Mouse (Mus musculus) kidney, embryonic 15.5 days (tissue): Measurements from ENCODE around the gene Dhx37. TPM values are rescaled to one million over a fixed set of nuclear protein-coding genes. Genes with fewer than 3 reads are reported as not detected.
"Not testable (repeated sequence)": the region's sequence is repeated elsewhere in the genome, so short reads cannot be mapped to it uniquely, and the experiment has no call there.

Experiments
- ATAC-seq: fragments of 200-750 bp; cut with Nextera tagmentation; replicated peaks from 2 replicates; pipeline ENCODE4 v1.8.0; 2017; ENCODE audit warnings: moderate TSS enrichment; ENCODE audit not compliant: low FRiP score
- H3K27ac ChIP-seq: fragments of 300-500 bp; sonication (generic); 2 replicates; pipeline ENCODE4 v1.5.1; 2015; ENCODE audit warnings: mild to moderate bottlenecking, inconsistent platforms
- H3K27me3 ChIP-seq: fragments of 300-500 bp; sonication (generic); 2 replicates; pipeline ENCODE4 v1.6.1; 2015; ENCODE audit warnings: inconsistent platforms
- H3K36me3 ChIP-seq: fragments of 300-500 bp; sonication (generic); 2 replicates; pipeline ENCODE4 v1.6.1; 2015; ENCODE audit warnings: inconsistent platforms
- H3K4me1 ChIP-seq: fragments of 300-500 bp; sonication (generic); 2 replicates; pipeline ENCODE4 v1.6.1; 2015; ENCODE audit warnings: inconsistent platforms
- H3K4me2 ChIP-seq: fragments of 300-500 bp; sonication (generic); 2 replicates; pipeline ENCODE4 v1.6.1; 2015; ENCODE audit warnings: moderate library complexity, mild to moderate bottlenecking, inconsistent platforms
- H3K4me3 ChIP-seq: fragments of 300-500 bp; sonication (generic); replicated peaks from 2 replicates; pipeline ENCODE4 v1.5.1; 2015; ENCODE audit warnings: mild to moderate bottlenecking, inconsistent platforms
- H3K9ac ChIP-seq: fragments of 300-500 bp; sonication (generic); 2 replicates; pipeline ENCODE4 v1.6.1; 2015; ENCODE audit warnings: mild to moderate bottlenecking, inconsistent platforms
- H3K9me3 ChIP-seq: fragments of 300-500 bp; sonication (generic); replicated peaks from 2 replicates; pipeline ENCODE4 v1.6.1; 2016; ENCODE audit warnings: inconsistent platforms
- WGBS: fragments of 180-500 bp; shearing (Covaris S2); methylation state at CpG from one replicate; pipeline ENCODE4 v1.1.7; 2015; ENCODE audit warnings: mixed read lengths; 5-methylcytosine and 5-hydroxymethylcytosine counted together
- polyA plus RNA-seq: library from polyadenylated mRNA; unstranded; fragments of >200 nt; fragmentation: Nextera tagmentation; extraction: Ambion mirVana; gene quantifications from 2 replicates; pipeline ENCODE4 v1.2.1, GENCODE M21; 2015

Dhx37 gene
- polyA plus RNA-seq, 1 experiment from 2014 or later, result 15.6 TPM

DNA sequence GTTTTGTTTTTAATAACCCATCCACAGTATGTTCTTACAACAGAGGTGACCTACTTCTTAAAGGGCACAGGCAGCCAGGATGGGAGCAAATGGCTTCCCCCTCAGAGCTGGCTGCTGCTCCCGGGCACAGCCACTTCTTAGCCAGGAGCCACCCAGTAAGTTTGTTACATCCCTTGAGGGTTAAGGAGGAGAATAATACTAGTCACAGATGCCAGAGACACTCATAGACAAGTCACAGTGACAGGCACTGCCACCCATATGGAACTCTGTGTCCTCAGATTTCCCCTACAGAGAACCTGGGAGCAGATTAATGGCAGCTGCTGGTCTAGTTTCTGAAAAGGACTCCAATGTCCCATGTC is 41.3 kb downstream of the Dhx37 start:
- Histone ChIP-seq H3K27ac (peak overlapping the region; percentile 99), H3K4me3 (peak overlapping the region; percentile 39), H3K9ac (no peak overlapping the region), H3K27me3 (no peaks in the 10 kb centered on the region), H3K9me3 (no peaks in the 10 kb centered on the region), H3K36me3 (peaks cover 6% of the 10 kb centered on the region; the same call in 1 of the 2 replicates), H3K4me1 (peaks cover 47% of the 10 kb centered on the region), H3K4me2 (peak overlapping the region; percentile 60)
- 17% methylated on average over 1 of the region's 1 CpGs for WGBS
- peak; percentile 6; the same call in 1 of the 2 replicates for ATAC-seq

DNA sequence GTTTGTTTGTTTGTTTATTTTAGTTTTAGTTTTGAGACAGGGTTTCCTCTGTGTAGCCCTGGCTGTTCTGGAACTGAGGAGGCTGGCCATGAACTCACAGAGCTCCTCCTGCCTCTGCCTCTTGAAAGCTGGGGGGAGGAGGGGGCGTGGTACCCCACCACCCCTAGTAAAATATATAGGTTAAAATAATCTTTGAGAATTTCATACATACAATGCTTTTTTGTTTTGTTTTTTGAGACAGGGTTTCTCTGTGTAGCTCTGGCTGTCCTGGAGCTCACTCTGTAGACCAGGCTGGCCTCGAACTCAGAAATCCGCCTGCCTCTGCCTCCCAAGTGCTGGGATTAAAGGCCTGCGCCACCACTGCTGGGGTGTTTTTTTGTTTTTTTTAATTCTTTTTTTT is 41.7 kb downstream of the Dhx37 start:
- not testable (repeated sequence) for H3K9me3 ChIP-seq, H3K36me3 ChIP-seq, H3K9ac ChIP-seq, H3K27me3 ChIP-seq, H3K4me3 ChIP-seq, ATAC-seq, H3K4me2 ChIP-seq
- Histone ChIP-seq H3K27ac (peak overlapping the region; percentile 99), H3K4me1 (peaks cover 47% of the 10 kb centered on the region)
- WGBS, result 91% methylated on average over 4 of the region's 4 CpGs

DNA sequence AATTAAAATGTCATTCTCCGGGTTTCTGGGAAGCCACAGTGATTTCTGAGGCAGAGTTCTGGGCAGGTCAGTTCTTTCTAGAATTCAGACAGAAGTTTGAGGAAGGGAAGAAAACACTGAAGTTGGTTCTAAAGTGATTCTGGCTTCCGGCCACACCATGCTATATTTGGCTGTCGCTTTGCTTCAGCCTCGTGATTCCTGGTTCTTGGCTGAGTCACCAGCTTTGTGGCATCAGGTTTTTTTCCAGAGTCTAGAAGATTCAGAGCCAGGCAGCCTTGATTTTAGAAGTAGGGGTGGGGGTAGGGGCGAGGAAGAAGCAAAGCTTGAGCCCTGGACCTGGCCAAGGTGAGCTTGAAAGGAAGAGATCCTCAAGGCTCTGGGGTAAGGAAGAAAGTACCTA is 42.3 kb downstream of the Dhx37 start:
- H3K9me3 ChIP-seq, result no peaks in the 10 kb centered on the region
- H3K4me1 ChIP-seq, result peaks cover 47% of the 10 kb centered on the region
- H3K36me3 ChIP-seq, result peaks cover 6% of the 10 kb centered on the region; the same call in 1 of the 2 replicates
- H3K27ac ChIP-seq, result peak overlapping the region; percentile 99
- no peak overlapping the region for H3K4me3 ChIP-seq
- 71% methylated on average over 5 of the region's 5 CpGs for WGBS
- no peak for ATAC-seq
- H3K9ac ChIP-seq, result no peak overlapping the region
- H3K4me2 ChIP-seq, result no peak overlapping the region
- H3K27me3 ChIP-seq, result no peaks in the 10 kb centered on the region

DNA sequence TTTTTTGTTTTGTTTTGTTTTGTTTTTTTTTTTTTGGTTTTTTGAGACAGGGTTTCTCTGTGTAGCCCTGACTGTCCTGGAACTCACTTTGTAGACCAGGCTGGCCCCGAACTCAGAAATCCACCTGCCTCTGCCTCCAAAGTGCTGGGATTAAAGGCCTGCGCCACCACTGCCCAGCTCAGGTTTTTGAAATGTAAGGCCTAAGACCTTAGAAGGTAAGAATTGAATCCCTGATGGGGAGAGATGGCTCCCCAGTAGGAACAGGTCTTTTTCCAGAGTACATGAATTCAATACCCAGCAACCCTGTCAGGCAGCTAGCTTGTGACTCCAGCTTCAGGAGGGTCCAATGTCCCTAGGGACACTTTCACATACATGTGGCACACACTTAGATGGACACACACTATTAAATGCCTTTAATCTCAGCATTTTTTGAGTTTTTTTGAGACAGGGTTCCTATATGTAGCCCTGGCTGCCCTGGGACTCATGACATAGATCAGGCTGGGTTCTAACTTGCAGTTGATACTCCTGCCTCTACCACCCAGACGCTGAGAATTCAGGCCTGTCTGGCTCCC is 42.9 kb downstream of the Dhx37 start:
- 89% methylated on average over 3 of the region's 3 CpGs for WGBS
- Histone ChIP-seq H3K27ac (peak overlapping the region; percentile 99), H3K4me2 (no peak overlapping the region), H3K9ac (no peak overlapping the region), H3K36me3 (peaks cover 6% of the 10 kb centered on the region; the same call in 1 of the 2 replicates), H3K4me1 (peaks cover 47% of the 10 kb centered on the region), H3K27me3 (no peaks in the 10 kb centered on the region), H3K4me3 (no peak overlapping the region), H3K9me3 (no peaks in the 10 kb centered on the region)
- no peak for ATAC-seq

DNA sequence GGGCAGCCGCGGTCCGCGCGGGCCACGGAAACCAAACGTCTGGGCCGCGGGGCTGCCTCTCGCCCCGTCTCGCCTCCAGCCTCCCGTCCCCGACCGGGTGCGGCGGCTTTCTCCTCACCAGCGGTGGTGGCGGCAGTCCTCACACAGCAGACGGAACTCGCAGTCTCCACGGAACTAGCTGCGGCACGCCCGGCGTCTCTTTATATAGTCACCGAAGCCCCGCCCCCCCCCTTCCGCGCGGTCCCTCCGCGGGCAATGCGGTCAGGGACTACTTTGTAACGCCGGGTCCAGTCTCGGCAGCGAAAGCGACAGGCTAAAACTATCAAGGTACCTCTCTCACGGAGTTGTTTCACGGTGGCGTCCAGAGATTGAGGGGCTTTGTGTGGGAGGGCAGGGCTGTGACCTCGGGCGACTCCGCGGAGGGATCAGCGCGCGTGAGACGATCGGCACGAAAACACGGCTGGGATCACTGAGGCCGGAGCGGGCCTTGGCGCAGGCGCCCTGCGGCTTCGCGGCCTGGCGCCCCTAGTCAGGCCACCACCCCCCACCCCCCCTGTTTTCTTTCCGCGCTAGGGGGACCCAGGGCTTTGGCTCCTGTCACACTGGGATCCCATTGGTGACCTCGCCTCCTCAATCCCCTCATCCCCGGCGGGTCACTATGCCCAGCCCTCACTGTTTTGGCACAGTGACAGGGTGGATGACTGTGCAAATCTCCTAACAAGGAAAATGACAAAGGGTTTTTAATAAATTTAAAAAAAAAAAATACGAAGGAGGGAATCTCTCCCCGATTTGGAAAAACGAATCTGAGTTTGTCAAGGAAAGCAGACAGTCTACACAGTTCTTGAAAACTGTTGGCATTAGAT is 44.1 kb downstream of the Dhx37 start, which contains the start of gene Ubc:
Gene Ubc (minus strand): TSS at position 624 of the 863 bp plus-strand sequence.
- Histone ChIP-seq H3K4me1 (peaks cover 48% of the 10 kb centered on the region), H3K36me3 (peaks cover 18% of the 10 kb centered on the region), H3K27ac (peak within 1 kb of the TSS; percentile 99), H3K4me3 (peak within 1 kb of the TSS; percentile 94), H3K9ac (peak within 1 kb of the TSS; percentile 99), H3K9me3 (no peaks in the 10 kb centered on the region), H3K27me3 (no peaks in the 10 kb centered on the region), H3K4me2 (peak within 1 kb of the TSS; percentile 79)
- ATAC-seq, result peak; percentile 44
- under 1% methylated on average over 68 of the region's 69 CpGs for WGBS

DNA sequence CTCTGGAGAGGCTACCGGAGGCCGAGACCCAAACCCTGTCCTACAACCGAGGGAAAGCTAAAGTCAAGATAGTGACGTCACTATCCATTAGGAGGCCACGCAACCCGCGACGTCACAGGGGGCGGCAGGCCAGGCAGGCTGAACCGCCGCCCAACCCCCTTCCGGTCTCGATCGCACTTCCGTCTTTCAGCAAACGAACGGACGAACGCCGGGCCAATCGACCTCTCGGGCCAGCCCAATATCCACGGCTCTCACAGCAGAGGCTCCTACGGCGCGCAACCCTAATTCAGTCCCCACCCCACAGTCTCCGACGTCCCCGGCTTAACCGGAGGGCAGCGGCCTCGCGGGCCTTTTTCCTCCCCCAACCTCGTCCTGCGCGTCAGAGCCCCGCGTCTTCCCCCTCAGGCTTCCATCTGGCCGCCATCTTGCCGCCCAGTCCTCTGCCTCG is 44.8 kb downstream of the Dhx37 start, which contains the start of gene Gm10382:
Gene Gm10382 (plus strand): TSS at position 192 of the 448 bp plus-strand sequence.
- WGBS, result under 1% methylated on average over 41 of the region's 41 CpGs
- ATAC-seq, result peak; percentile 19
- H3K27ac ChIP-seq, result peak within 1 kb of the TSS; percentile 99
- H3K36me3 ChIP-seq, result peaks cover 24% of the 10 kb centered on the region
- peak within 1 kb of the TSS; percentile 99 for H3K9ac ChIP-seq
- H3K4me1 ChIP-seq, result peaks cover 45% of the 10 kb centered on the region
- H3K4me2 ChIP-seq, result peak within 1 kb of the TSS; percentile 79
- no peaks in the 10 kb centered on the region for H3K9me3 ChIP-seq
- H3K4me3 ChIP-seq, result peak within 1 kb of the TSS; percentile 94
- no peaks in the 10 kb centered on the region for H3K27me3 ChIP-seq

DNA sequence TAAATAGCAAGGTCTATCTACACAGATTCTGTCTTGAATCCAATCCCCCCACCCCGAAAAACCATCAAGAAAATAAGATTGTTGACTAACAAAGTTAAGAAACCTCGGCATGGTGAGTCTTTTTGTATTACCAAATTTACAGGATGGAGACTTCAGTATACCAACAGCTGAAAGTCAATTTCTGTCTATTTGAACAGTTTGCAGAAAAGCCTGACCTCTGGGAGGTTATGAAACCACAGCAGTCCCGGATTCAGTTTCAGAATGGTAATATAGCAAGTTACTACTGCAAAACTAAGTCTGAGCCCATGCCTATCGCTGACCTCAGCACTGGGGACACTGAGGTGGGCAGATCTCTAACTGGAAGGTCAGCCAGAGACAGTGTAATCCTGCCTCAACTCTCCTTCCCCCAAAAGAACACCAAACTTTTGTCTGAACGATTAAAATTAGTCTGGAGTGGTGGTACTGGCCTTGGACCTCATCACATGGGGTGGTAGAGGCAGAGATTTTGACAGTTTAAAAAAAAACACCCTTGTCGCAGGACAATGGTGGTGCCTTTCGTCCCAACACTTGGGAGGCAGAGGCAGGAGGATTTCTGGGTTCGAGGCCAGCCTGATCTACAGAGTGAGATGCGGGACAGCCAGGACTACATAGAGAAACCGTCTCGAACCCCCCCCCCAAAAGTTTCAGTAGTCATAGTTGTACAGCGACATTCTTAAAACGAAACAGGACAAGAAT is 45.4 kb downstream of the Dhx37 start:
- H3K9me3 ChIP-seq, result no peaks in the 10 kb centered on the region
- ATAC-seq, result no peak
- H3K9ac ChIP-seq, result peak overlapping the region; percentile 99
- H3K4me1 ChIP-seq, result peaks cover 39% of the 10 kb centered on the region
- H3K27ac ChIP-seq, result peak overlapping the region; percentile 99; the same call in 1 of the 2 replicates
- peak overlapping the region; percentile 94 for H3K4me3 ChIP-seq
- peaks cover 30% of the 10 kb centered on the region for H3K36me3 ChIP-seq
- no peaks in the 10 kb centered on the region for H3K27me3 ChIP-seq
- peak overlapping the region; percentile 79 for H3K4me2 ChIP-seq
- WGBS, result 19% methylated on average over 13 of the region's 13 CpGs

DNA sequence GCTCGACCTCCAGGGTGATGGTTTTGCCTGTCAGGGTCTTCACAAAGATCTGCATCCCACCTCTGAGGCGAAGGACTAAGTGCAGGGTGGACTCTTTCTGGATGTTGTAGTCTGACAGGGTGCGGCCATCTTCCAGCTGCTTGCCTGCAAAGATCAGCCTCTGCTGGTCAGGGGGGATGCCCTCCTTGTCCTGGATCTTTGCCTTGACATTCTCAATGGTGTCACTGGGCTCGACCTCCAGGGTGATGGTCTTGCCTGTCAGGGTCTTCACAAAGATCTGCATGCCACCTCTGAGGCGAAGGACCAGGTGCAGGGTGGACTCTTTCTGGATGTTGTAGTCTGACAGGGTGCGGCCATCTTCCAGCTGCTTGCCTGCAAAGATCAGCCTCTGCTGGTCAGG is 46.6 kb downstream of the Dhx37 start:
- not testable (repeated sequence) for H3K9me3 ChIP-seq, H3K4me2 ChIP-seq, H3K9ac ChIP-seq, H3K27me3 ChIP-seq, H3K4me3 ChIP-seq, ATAC-seq, H3K27ac ChIP-seq
- H3K36me3 ChIP-seq, result peaks cover 34% of the 10 kb centered on the region
- peaks cover 29% of the 10 kb centered on the region for H3K4me1 ChIP-seq
- WGBS, result 84% methylated on average over 5 of the region's 6 CpGs

DNA sequence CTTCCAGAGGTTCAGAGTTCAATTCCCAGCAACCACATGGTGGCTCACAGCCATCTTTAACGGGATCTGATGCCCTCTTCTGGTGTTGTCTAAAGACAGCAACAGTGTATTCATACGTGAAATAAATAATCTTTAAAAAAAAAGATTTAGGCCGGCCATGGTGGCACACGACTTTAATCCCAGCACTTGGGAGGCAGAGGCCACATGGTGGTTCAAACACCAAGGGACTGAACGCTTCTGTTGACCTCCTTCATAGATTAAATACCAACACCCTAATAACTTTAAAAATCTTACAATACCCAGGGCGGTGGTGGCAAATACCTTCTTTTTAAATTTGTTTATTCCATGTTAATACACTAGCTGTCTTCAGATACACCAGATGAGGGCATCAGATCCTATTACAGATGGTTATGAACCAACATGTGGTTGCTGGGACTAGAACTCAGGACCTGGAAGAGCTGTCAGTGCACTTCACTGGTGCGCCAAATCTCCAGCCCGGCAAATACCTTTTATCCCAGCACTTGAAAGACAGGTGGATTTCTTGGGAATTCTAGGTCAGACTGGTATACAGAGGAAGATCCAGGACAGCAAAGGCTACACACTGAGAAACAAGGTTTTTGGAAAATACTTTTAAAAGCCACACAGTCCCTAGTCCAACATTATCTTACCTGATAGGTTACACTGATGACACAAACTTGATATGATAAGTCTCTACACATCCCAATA is 48.5 kb downstream of the Dhx37 start:
- H3K4me3 ChIP-seq, result no peak overlapping the region
- ATAC-seq, result no peak
- no peak overlapping the region for H3K27ac ChIP-seq
- H3K4me1 ChIP-seq, result peaks cover 19% of the 10 kb centered on the region
- peaks cover 34% of the 10 kb centered on the region for H3K36me3 ChIP-seq
- WGBS, result 78% methylated on average over 8 of the region's 8 CpGs
- H3K27me3 ChIP-seq, result no peaks in the 10 kb centered on the region
- no peaks in the 10 kb centered on the region for H3K9me3 ChIP-seq
- no peak overlapping the region for H3K9ac ChIP-seq
- peak overlapping the region; percentile 14; the same call in 1 of the 2 replicates for H3K4me2 ChIP-seq

DNA sequence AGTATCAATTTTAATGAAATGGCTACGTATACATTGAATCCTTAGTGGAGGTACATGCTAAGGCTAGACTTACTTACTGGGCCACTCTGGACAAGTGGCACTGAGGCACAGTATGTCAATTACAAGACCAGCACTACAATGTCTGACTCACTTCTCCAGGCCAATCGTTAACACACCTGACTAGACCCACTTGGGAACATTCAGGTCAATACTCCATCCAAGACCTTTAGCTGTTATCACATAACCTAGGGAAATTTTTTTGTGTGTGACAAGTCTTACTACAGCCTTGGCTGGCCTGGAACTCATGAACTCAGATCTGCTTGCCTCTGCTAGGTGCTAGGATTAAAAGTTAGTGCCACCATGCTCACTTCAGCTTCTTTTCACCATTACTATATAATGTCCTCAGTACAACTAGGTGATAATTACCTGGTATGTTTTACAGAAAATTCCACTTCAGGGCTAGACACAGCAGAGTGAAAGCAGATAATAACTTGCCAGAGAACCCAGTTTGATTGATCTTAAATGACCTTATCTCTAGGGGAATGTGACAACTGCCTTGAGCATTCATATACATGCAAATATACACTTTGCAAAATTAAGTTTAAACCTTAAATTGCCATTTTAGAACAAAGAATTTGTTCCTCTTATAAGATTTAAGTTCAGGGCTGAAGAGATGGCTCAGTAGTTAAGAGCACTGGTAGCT is 49.3 kb downstream of the Dhx37 start:
- Histone ChIP-seq H3K9ac (no peak overlapping the region), H3K4me2 (no peak overlapping the region)

More for the DNA sequence above, 49.3 kb downstream of the Dhx37 start:
- Histone ChIP-seq H3K4me1 (peaks cover 17% of the 10 kb centered on the region), H3K27ac (no peak overlapping the region), H3K9me3 (no peaks in the 10 kb centered on the region), H3K27me3 (no peaks in the 10 kb centered on the region), H3K36me3 (peaks cover 34% of the 10 kb centered on the region), H3K4me3 (no peak overlapping the region)
- 86% methylated on average over 2 of the region's 2 CpGs for WGBS
- ATAC-seq, result no peak
